Mouse (Mus musculus): ENCODE data around the gene Zmiz1. TPM values are rescaled to one million over a fixed set of nuclear protein-coding genes. Genes with fewer than 3 reads are reported as not detected.

Gene Zmiz1
- polyA plus RNA-seq, 1 experiment = 54.1 TPM

DNA sequence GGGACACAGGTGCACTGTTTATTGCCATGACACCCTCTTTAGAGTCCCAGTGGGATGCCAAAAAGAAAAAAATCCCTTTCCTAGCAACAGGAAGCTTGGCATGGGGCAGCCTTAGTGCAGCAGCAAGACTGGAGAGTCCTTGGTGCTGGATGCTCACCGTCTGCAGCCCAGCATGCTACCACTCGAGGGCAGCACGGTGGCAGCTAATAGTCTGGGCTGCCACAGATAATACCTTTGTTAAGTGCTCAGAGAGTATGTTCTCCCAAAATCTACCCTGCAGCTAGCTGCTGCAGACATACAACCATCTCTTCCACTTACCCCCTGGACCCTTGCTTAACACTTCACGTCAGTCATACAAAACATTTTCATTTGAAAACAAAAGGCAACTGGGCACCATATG, 254.5 kb downstream of the Zmiz1 start:
- no peak for TF ChIP-seq FLI1 (IDR thresholded peaks at IDR 0.05; ENCODE audit: low read length)
- TF ChIP-seq GATA1 (IDR thresholded peaks at IDR 0.05; ENCODE audit: borderline replicate concordance, low read length) = no peak
- Histone ChIP-seq H3K36me3 (replicated peaks; ENCODE audit: low read length) (no peaks in the 10 kb centered on the region), H3K4me1 (peaks cover 63% of the 10 kb centered on the region), H3K27me3 (replicated peaks) (peaks cover 65% of the 10 kb centered on the region), H3K9me3 (no peaks in the 10 kb centered on the region), H3K4me3 (replicated peaks) (no peak overlapping the region)

Other genes starting within 250 kb of the Zmiz1 start
- 237 and 451 TPM in 2 replicates for gene Ppif, start 235.0 kb downstream of the Zmiz1 start, polyA plus RNA-seq (2012; ENCODE audit: insufficient read depth, low replicate concordance)